Mouse (Mus musculus) NIH3T3 (cell line): ENCODE measurements around the gene Dennd5b.
A peak's percentile ranks its signal among the peaks of the same experiment; 100 is the strongest.

Source experiments
- DNase-seq: peaks from one replicate; pipeline ENCODE4 v3.0.0-alpha.2; 2012; ENCODE audit warnings: low read depth

The Dennd5b gene

GRCm38 (mm10) chr6:149010766-149011301 lies 90.6 kb downstream of the Dennd5b start:
- peak; percentile 86 for DNase-seq

- DNase-seq, result no peak
Measured at GRCm38 (mm10) chr6:149005009-149005408, 96.5 kb downstream of the Dennd5b start.

GRCm38 (mm10) chr6:148994327-148994999 lies 107.0 kb downstream of the Dennd5b start:
- DNase-seq, result no peak

- DNase-seq, result peak; percentile 75
Measured at GRCm38 (mm10) chr6:148993117-148994077, 108.1 kb downstream of the Dennd5b start.

GRCm38 (mm10) chr6:148992373-148993116 lies 108.9 kb downstream of the Dennd5b start:
- no peak for DNase-seq

- DNase-seq, result no peak
Measured at GRCm38 (mm10) chr6:148991660-148992372, 109.7 kb downstream of the Dennd5b start.

- peak; percentile 29 for DNase-seq
Measured at GRCm38 (mm10) chr6:148989792-148990491, 111.5 kb downstream of the Dennd5b start.

GRCm38 (mm10) chr6:148986003-148986402 lies 115.5 kb downstream of the Dennd5b start:
- no peak for DNase-seq

GRCm38 (mm10) chr6:148980495-148980894 lies 121.0 kb downstream of the Dennd5b start:
- DNase-seq, result peak; percentile 34

- DNase-seq, result no peak
Measured at GRCm38 (mm10) chr6:148975096-148975495, 126.4 kb downstream of the Dennd5b start.

- DNase-seq, result no peak
Measured at GRCm38 (mm10) chr6:148972891-148973290, 128.6 kb downstream of the Dennd5b start.

- DNase-seq, result no peak
Measured at GRCm38 (mm10) chr6:148972059-148972848, 129.2 kb downstream of the Dennd5b start.

- DNase-seq, result no peak
Measured at GRCm38 (mm10) chr6:148971385-148971940, 130.0 kb downstream of the Dennd5b start.

GRCm38 (mm10) chr6:148961285-148961684 lies 140.2 kb downstream of the Dennd5b start:
- no peak for DNase-seq

GRCm38 (mm10) chr6:148959540-148960238 lies 141.8 kb downstream of the Dennd5b start:
- no peak for DNase-seq

GRCm38 (mm10) chr6:148958712-148959111 lies 142.8 kb downstream of the Dennd5b start:
- DNase-seq, result no peak

- DNase-seq, result no peak
Measured at GRCm38 (mm10) chr6:148957046-148957445, 144.4 kb downstream of the Dennd5b start.

GRCm38 (mm10) chr6:148955641-148956420 lies 145.6 kb downstream of the Dennd5b start:
- DNase-seq, result no peak
